Mouse (Mus musculus): Measurements from ENCODE around the gene Iqgap3.

DNA sequence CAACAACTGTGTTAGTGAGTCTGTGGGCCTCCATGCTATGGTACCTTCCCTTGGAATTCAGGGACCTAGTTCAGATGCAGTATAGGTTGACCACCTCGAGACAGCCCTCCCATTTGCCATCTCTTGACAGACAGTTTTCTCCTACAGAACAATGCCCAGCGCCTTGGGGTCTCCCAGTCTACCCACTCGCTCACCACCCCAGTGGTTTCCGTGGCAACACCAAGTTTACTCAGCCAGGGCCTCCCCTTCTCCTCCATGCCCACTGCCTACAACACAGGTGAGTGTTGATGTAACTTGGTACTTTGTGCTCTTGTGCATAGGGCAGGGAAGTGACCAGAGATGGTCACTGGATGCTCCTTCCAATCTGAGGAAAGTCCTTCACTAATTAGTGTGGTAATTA lies 81.0 kb downstream of the Iqgap3 start:
- no peak for TF ChIP-seq CTCF (conservative IDR thresholded peaks at IDR 0.05; ENCODE audit: insufficient read depth, insufficient read length, low read depth, low read length)
- TF ChIP-seq POLR2A (IDR thresholded peaks at IDR 0.05; ENCODE audit: low read depth, low read length): no peak
